Mouse (Mus musculus): ENCODE data around the gene Rnase1.

DNA sequence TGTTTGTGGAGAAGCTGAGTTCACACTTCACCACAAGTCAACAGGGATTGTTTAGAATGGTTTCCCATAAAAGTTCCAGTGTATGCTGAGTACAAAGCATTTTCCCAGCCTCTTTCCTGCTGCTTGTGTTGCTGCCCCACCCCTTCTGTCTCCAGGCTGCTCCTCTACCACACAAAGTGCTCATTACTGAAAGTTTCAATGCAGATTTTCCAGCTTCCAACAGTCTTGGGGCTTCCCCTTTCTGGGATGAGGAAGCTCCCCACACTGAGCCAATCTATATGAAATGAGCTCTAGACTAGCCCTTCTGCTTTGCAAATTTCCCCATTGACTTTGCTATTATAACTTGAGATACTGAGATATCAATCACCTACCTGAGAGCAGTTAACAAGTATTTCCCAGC lies 19.5 kb upstream of the Rnase1 start:
- TF ChIP-seq EP300 (IDR thresholded peaks at IDR 0.05), result no peak
- no peak for TF ChIP-seq CTCF (IDR thresholded peaks at IDR 0.05)

Measured in lung, postnatal 0 days (tissue).